Mouse (Mus musculus) kidney, adult 2 months (tissue): ENCODE data around the gene Slfn14. TPM values are rescaled to one million over a fixed set of nuclear protein-coding genes. Genes with fewer than 3 reads are reported as not detected.
A peak's percentile ranks its signal among the peaks of the same experiment; 100 is the strongest.

Experiments
- DNase-seq: peaks from one replicate; pipeline ENCODE4 v3.0.0; 2021
- H3K27ac ChIP-seq: fragments of 200-500 bp; 2 replicates; pipeline ENCODE4 v1.5.1; 2012; ENCODE audit warnings: low read depth, low read length, control low read depth, inconsistent platforms; ENCODE audit not compliant: insufficient read depth
- H3K27me3 ChIP-seq: fragments of 200-500 bp; replicated peaks from 2 replicates; pipeline ENCODE4 v1.6.1; 2012; ENCODE audit warnings: mild to moderate bottlenecking, moderate library complexity, low read length, inconsistent platforms; ENCODE audit not compliant: control insufficient read depth, insufficient read depth
- H3K36me3 ChIP-seq: fragments of 200-500 bp; 2 replicates; pipeline ENCODE4 v1.6.1; 2012; ENCODE audit warnings: mild to moderate bottlenecking, moderate library complexity, low read length, inconsistent platforms; ENCODE audit not compliant: control insufficient read depth, insufficient read depth
- H3K4me1 ChIP-seq: fragments of 200-500 bp; 2 replicates; pipeline ENCODE4 v1.6.1; 2011; ENCODE audit warnings: low read length; ENCODE audit not compliant: control insufficient read depth, insufficient read depth
- H3K4me3 ChIP-seq: fragments of 200-500 bp; 2 replicates; pipeline ENCODE4 v1.5.1; 2011; ENCODE audit warnings: mild to moderate bottlenecking, low read depth, low read length, control low read depth; ENCODE audit not compliant: insufficient read depth
- CTCF ChIP-seq: fragments of 200-500 bp; conservative IDR thresholded peaks from 2 replicates; pipeline ENCODE4 v1.5.1; 2011; ENCODE audit warnings: low read depth, mild to moderate bottlenecking, control low read depth, low read length, moderate library complexity, mixed read lengths; ENCODE audit not compliant: insufficient read depth, insufficient read length
- POLR2A ChIP-seq: fragments of 200-500 bp; IDR thresholded peaks from one replicate; pipeline ENCODE4 v1.6.1; 2011; ENCODE audit warnings: low read depth, low read length, control low read depth
- WGBS: fragments of 180-500 bp; shearing (Covaris S2); methylation state at CpG from one replicate; pipeline ENCODE4 v1.1.7; 2018; 5-methylcytosine and 5-hydroxymethylcytosine counted together
- polyA plus RNA-seq: library from polyadenylated mRNA; depleted of rRNA; stranded (reverse); fragments of >200 nt; gene quantifications from 2 replicates; pipeline ENCODE4 v1.2.3, GENCODE M21; 2012

Slfn14 gene
- polyA plus RNA-seq, 1 experiment = not detected

GRCm38 (mm10) chr11:83285627-83286026 is 899 bp downstream of the Slfn14 start:
- Histone ChIP-seq H3K4me1 (no peaks in the 10 kb centered on the region), H3K27ac (no peak overlapping the region), H3K36me3 (no peaks in the 10 kb centered on the region), H3K4me3 (no peak overlapping the region), H3K27me3 (no peaks in the 10 kb centered on the region)
- no peak for DNase-seq
- 85% methylated on average over 4 of the region's 4 CpGs for WGBS
- no peak for TF ChIP-seq CTCF
- TF ChIP-seq POLR2A = no peak

- TF ChIP-seq CTCF (no peak), POLR2A (no peak)
- WGBS = 69% methylated on average over 2 of the region's 2 CpGs
- H3K4me3 ChIP-seq = no peak overlapping the region
- DNase-seq = no peak
- no peaks in the 10 kb centered on the region for H3K4me1 ChIP-seq
- H3K36me3 ChIP-seq = no peaks in the 10 kb centered on the region
- H3K27ac ChIP-seq = no peak overlapping the region
- H3K27me3 ChIP-seq = no peaks in the 10 kb centered on the region
Observed at GRCm38 (mm10) chr11:83282084-83282483, 4.4 kb downstream of the Slfn14 start.

DNA sequence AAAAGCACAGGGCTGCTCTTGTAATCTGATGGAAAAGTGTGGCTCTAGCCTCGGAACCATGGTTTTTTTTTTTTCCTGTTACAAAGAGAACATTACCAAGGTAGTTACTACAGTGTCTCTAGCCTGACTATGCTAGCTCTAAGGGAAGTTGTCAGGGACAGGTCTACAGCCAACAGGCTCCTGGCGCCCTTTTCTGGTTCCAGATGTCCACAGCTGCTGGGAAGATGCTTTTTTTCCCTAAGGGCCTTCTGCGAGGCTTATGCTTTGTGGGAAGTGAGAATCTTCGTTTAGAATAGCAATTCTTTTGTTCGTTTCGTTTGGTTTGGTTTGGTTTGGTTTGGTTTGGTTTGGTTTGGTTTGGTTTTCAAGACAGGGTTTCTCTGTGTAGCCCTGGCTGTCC is 6.8 kb downstream of the Slfn14 start:
- no peaks in the 10 kb centered on the region for H3K36me3 ChIP-seq
- H3K4me1 ChIP-seq = no peaks in the 10 kb centered on the region
- TF ChIP-seq CTCF (no peak), POLR2A (no peak)
- whole genome bisulfite sequencing = 75% methylated on average over 6 of the region's 6 CpGs
- H3K27me3 ChIP-seq = no peaks in the 10 kb centered on the region
- no peak overlapping the region for H3K4me3 ChIP-seq
- H3K27ac ChIP-seq = no peak overlapping the region
- no peak for DNase-seq

DNA sequence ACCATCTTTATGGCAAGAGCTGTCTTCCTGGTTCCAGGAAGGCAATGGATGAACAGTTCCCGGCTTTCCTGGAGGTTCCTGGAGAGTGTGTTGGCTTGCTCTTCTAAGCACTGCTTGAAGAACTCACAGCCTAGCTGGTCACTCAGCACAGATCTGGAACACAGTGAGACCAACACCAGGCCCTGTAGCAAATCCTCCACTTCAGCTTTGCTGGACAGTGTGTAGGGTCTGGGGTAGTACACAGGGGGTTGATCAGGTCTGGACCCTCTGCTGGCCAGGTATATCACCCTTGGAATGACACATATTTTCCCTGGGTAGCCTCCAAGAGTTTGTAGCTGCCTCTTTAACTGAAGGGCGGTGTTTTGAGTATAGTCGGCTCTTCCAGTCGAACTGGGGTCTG is 7.5 kb downstream of the Slfn14 start:
- H3K27me3 ChIP-seq = no peaks in the 10 kb centered on the region
- H3K36me3 ChIP-seq = no peaks in the 10 kb centered on the region
- 85% methylated on average over 4 of the region's 4 CpGs for WGBS
- no peak overlapping the region for H3K4me3 ChIP-seq
- H3K27ac ChIP-seq = no peak overlapping the region
- TF ChIP-seq POLR2A = no peak
- TF ChIP-seq CTCF = no peak
- no peak for DNase-seq
- no peaks in the 10 kb centered on the region for H3K4me1 ChIP-seq

- Histone ChIP-seq H3K27me3 (no peaks in the 10 kb centered on the region), H3K4me1 (no peaks in the 10 kb centered on the region), H3K4me3 (no peak overlapping the region), H3K27ac (no peak overlapping the region), H3K36me3 (no peaks in the 10 kb centered on the region)
- TF ChIP-seq CTCF = no peak
- WGBS = 68% methylated on average over 7 of the region's 7 CpGs
- DNase-seq = no peak
Observed at GRCm38 (mm10) chr11:83276251-83276650, 10.3 kb downstream of the Slfn14 start.

GRCm38 (mm10) chr11:83271951-83272843 is 14.3 kb downstream of the Slfn14 start:
- H3K27ac ChIP-seq = no peak overlapping the region
- H3K4me3 ChIP-seq = no peak overlapping the region
- H3K4me1 ChIP-seq = no peaks in the 10 kb centered on the region
- 0 out of 2 replicates have a peak, but pooled peaks have one; percentile 12 for TF ChIP-seq CTCF
- TF ChIP-seq POLR2A = no peak
- H3K27me3 ChIP-seq = no peaks in the 10 kb centered on the region
- DNase-seq = peak; percentile 18
- 13% methylated on average over 2 of the region's 2 CpGs for WGBS
- no peaks in the 10 kb centered on the region for H3K36me3 ChIP-seq

DNA sequence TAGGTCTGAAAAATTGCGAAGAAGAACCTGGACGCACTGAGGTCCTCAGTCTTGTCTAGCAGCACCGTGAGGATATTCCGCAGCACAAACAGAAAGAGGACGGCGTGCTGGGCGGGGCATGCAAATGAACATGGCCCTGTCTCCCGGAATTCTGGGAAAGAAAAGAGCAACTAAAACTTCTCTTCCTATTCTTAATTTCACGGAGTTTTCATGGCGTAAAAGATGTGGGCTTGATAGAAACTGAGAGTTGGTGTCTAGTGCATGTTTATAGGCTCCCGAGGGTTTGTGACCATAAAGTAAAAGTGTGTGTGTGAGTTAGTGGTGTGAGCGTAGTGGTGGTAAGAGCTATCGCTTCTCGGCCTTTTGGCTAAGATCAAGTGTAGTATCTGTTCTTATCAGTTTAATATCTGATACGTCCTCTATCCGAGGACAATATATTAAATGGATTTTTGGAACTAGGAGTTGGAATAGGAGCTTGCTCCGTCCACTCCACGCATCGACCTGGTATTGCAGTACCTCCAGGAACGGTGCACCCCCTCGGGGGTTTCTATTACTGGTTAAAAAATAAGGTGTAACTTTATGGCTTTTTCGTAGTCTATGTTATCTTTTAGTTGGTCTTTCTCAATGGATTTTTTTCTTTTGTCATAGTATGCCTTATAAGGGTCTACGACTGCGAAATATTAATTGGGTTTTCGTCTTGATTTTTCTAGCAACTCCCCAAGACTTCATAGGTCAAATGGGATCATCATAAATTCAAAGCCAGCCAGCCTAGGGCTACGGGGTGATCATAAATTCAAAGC is 15.2 kb downstream of the Slfn14 start:
- peak overlapping the region; percentile 79 for H3K27ac ChIP-seq
- peak overlapping the region; percentile 59 for H3K4me3 ChIP-seq
- no peaks in the 10 kb centered on the region for H3K36me3 ChIP-seq
- TF ChIP-seq CTCF (no peak), POLR2A (no peak)
- peak; percentile 89 for DNase-seq
- no peaks in the 10 kb centered on the region for H3K27me3 ChIP-seq
- WGBS = under 1% methylated on average over 26 of the region's 26 CpGs
- H3K4me1 ChIP-seq = no peaks in the 10 kb centered on the region
